Mouse (Mus musculus) liver, embryonic 11.5 days (tissue): ENCODE measurements around the gene Eif4e. TPM values are rescaled to one million over a fixed set of nuclear protein-coding genes. Genes with fewer than 3 reads are reported as not detected.

Source experiments
- ATAC-seq: fragments of 200-750 bp; cut with Nextera tagmentation; replicated peaks from 2 replicates; pipeline ENCODE4 v1.8.0; 2017; ENCODE audit warnings: moderate number of reproducible peaks, mild to moderate bottlenecking, moderate TSS enrichment, moderate library complexity; ENCODE audit not compliant: low FRiP score
- DNase-seq: peaks from one replicate; pipeline ENCODE4 v3.0.0-alpha.2; 2017; ENCODE audit warnings: low spot score
- H3K27ac ChIP-seq: fragments of 300-500 bp; sonication (generic); 2 replicates; pipeline ENCODE4 v1.5.1; 2014; ENCODE audit warnings: mild to moderate bottlenecking, low read depth, low read length, control low read depth
- H3K27me3 ChIP-seq: fragments of 300-500 bp; sonication (generic); replicated peaks from 2 replicates; pipeline ENCODE4 v1.6.1; 2014; ENCODE audit warnings: low read length, mixed read lengths; ENCODE audit not compliant: control insufficient read depth, insufficient read depth
- H3K36me3 ChIP-seq: fragments of 300-500 bp; sonication (generic); 2 replicates; pipeline ENCODE4 v1.6.1; 2014; ENCODE audit warnings: mild to moderate bottlenecking, low read length, moderate library complexity, mixed read lengths; ENCODE audit not compliant: control insufficient read depth, insufficient read depth
- H3K4me1 ChIP-seq: fragments of 300-500 bp; sonication (generic); replicated peaks from 2 replicates; pipeline ENCODE4 v1.6.1; 2014; ENCODE audit warnings: low read length, mixed read lengths; ENCODE audit not compliant: control insufficient read depth, insufficient read depth
- H3K4me2 ChIP-seq: fragments of 300-500 bp; sonication (generic); 2 replicates; pipeline ENCODE4 v1.6.1; 2014; ENCODE audit warnings: mild to moderate bottlenecking, control low read depth, moderate library complexity
- H3K4me3 ChIP-seq: fragments of 300-500 bp; sonication (generic); 2 replicates; pipeline ENCODE4 v1.5.1; 2014; ENCODE audit warnings: low read depth, low read length, control low read depth
- H3K9ac ChIP-seq: fragments of 300-500 bp; sonication (generic); 2 replicates; pipeline ENCODE4 v1.6.1; 2014; ENCODE audit warnings: low read depth, low read length, control low read depth
- H3K9me3 ChIP-seq: fragments of 300-500 bp; sonication (generic); 2 replicates; pipeline ENCODE4 v1.6.1; 2016; ENCODE audit warnings: low read length, inconsistent platforms, mixed read lengths; ENCODE audit not compliant: control insufficient read depth
- WGBS: fragments of 180-500 bp; shearing (Covaris S2); extraction: QIAGEN DNeasy Blood & Tissue Kit; methylation state at CpG from one replicate; pipeline ENCODE4 v1.1.7; 2014; 5-methylcytosine and 5-hydroxymethylcytosine counted together
- polyA plus RNA-seq: library from polyadenylated mRNA; unstranded; fragments of >200 nt; fragmentation: Nextera tagmentation; extraction: Ambion mirVana; gene quantifications from 2 replicates; pipeline ENCODE4 v1.2.1, GENCODE M21; 2014

The Eif4e gene
- 442 and 454 TPM in 2 replicates for polyA plus RNA-seq

- peak; percentile 40 for ATAC-seq
- Histone ChIP-seq H3K27ac (peak within 1 kb of the TSS; percentile 88), H3K9ac (peak within 1 kb of the TSS; percentile 99), H3K4me3 (peak within 1 kb of the TSS; percentile 100), H3K4me2 (peak within 1 kb of the TSS; percentile 91), H3K27me3 (no peaks in the 10 kb centered on the region), H3K4me1 (peaks cover 25% of the 10 kb centered on the region), H3K9me3 (no peaks in the 10 kb centered on the region), H3K36me3 (no peaks in the 10 kb centered on the region)
- no peak for DNase-seq
- WGBS: 1% methylated on average over 39 of the region's 39 CpGs
These were observed at the start of gene Eif4e for GRCm38 (mm10) chr3:138526073-138526915. Gene Eif4e, plus strand, starts transcription at chr3:138526179.

- Histone ChIP-seq H3K4me2 (no peak overlapping the region), H3K9ac (no peak overlapping the region), H3K36me3 (peaks cover 17% of the 10 kb centered on the region), H3K4me1 (peaks cover 12% of the 10 kb centered on the region), H3K27me3 (no peaks in the 10 kb centered on the region), H3K4me3 (no peak overlapping the region), H3K9me3 (0 out of 2 replicates have a peak, but pooled peaks cover under 1% of the 10 kb centered on the region), H3K27ac (no peak overlapping the region)
- DNase-seq (no peak), ATAC-seq (peak; percentile 68)
- 81% methylated on average over 8 of the region's 8 CpGs for WGBS
These were observed 46.5 kb upstream of the Eif4e start for GRCm38 (mm10) chr3:138479489-138479888.

- Histone ChIP-seq H3K27ac (0 out of 2 replicates have a peak overlapping the region, but pooled peaks have one; percentile 26), H3K4me1 (peaks cover 12% of the 10 kb centered on the region), H3K36me3 (peaks cover 29% of the 10 kb centered on the region), H3K27me3 (no peaks in the 10 kb centered on the region), H3K4me2 (no peak overlapping the region), H3K4me3 (no peak overlapping the region), H3K9ac (no peak overlapping the region), H3K9me3 (0 out of 2 replicates have a peak, but pooled peaks cover 3% of the 10 kb centered on the region)
- 74% methylated on average over 14 of the region's 14 CpGs for WGBS
- DNase-seq (no peak), ATAC-seq (no peak)
These were observed 44.3 kb upstream of the Eif4e start for GRCm38 (mm10) chr3:138481526-138482284.

- H3K9me3 ChIP-seq: 0 out of 2 replicates have a peak, but pooled peaks cover 3% of the 10 kb centered on the region
- H3K4me3 ChIP-seq: no peak overlapping the region
- ATAC-seq (no peak), DNase-seq (no peak)
- 84% methylated on average over 2 of the region's 2 CpGs for WGBS
- H3K36me3 ChIP-seq: peaks cover 30% of the 10 kb centered on the region
- H3K27me3 ChIP-seq: no peaks in the 10 kb centered on the region
- H3K4me2 ChIP-seq: no peak overlapping the region
- H3K27ac ChIP-seq: no peak overlapping the region
- no peak overlapping the region for H3K9ac ChIP-seq
- peaks cover 19% of the 10 kb centered on the region for H3K4me1 ChIP-seq
These were observed 42.7 kb upstream of the Eif4e start for GRCm38 (mm10) chr3:138483240-138483639.

- peak; percentile 38 for DNase-seq
- peaks cover 16% of the 10 kb centered on the region for H3K36me3 ChIP-seq
- peak; percentile 60 for ATAC-seq
- H3K9ac ChIP-seq: peak overlapping the region; percentile 85
- peak overlapping the region; percentile 77 for H3K27ac ChIP-seq
- peak overlapping the region; percentile 94 for H3K4me3 ChIP-seq
- under 1% methylated on average over 59 of the region's 61 CpGs for WGBS
- H3K4me2 ChIP-seq: peak overlapping the region; percentile 88
- 0 out of 2 replicates have a peak, but pooled peaks cover 3% of the 10 kb centered on the region for H3K9me3 ChIP-seq
- no peaks in the 10 kb centered on the region for H3K27me3 ChIP-seq
- peaks cover 7% of the 10 kb centered on the region for H3K4me1 ChIP-seq
These were observed 37.2 kb upstream of the Eif4e start for GRCm38 (mm10) chr3:138488584-138489326.

- peak within 1 kb of the TSS; percentile 77 for H3K27ac ChIP-seq
- H3K4me3 ChIP-seq: peak within 1 kb of the TSS; percentile 94
- peaks cover 7% of the 10 kb centered on the region for H3K4me1 ChIP-seq
- DNase-seq: peak; percentile 98
- peak; percentile 97 for ATAC-seq
- WGBS: under 1% methylated on average over 44 of the region's 65 CpGs
- H3K9ac ChIP-seq: peak within 1 kb of the TSS; percentile 85
- no peaks in the 10 kb centered on the region for H3K27me3 ChIP-seq
- peaks cover 13% of the 10 kb centered on the region for H3K36me3 ChIP-seq
- peak within 1 kb of the TSS; percentile 88 for H3K4me2 ChIP-seq
- 0 out of 2 replicates have a peak, but pooled peaks cover 2% of the 10 kb centered on the region for H3K9me3 ChIP-seq
These were observed 36.5 kb upstream of the Eif4e start, which contains the start of gene Metap1 for GRCm38 (mm10) chr3:138489327-138490033. Gene Metap1, minus strand, starts transcription at chr3:138489515.

- Histone ChIP-seq H3K27me3 (no peaks in the 10 kb centered on the region), H3K27ac (no peak overlapping the region; the same call in 1 of the 2 replicates), H3K9me3 (no peaks in the 10 kb centered on the region), H3K4me2 (peak overlapping the region; percentile 74), H3K9ac (peak overlapping the region; percentile 73), H3K4me3 (peak overlapping the region; percentile 94), H3K36me3 (peaks cover 9% of the 10 kb centered on the region), H3K4me1 (peaks cover 11% of the 10 kb centered on the region)
- ATAC-seq: peak; percentile 9; the same call in 1 of the 2 replicates
- 15% methylated on average over 6 of the region's 6 CpGs for WGBS
- DNase-seq: no peak
These were observed 36.0 kb upstream of the Eif4e start for GRCm38 (mm10) chr3:138490034-138490337.
